Mouse (Mus musculus) erythroblast, adult 5-6 weeks (primary cell): Measurements from ENCODE around the gene Tiam2. TPM values are rescaled to one million over a fixed set of nuclear protein-coding genes. Genes with fewer than 3 reads are reported as not detected.
"Not testable (repeated sequence)": the region's sequence is repeated elsewhere in the genome, so short reads cannot be mapped to it uniquely, and the experiment has no call there.

Experiments used
- ATAC-seq: replicated peaks from 2 replicates; pipeline ENCODE4 v1.8.0; 2016; ENCODE audit warnings: moderate number of reproducible peaks, mild to moderate bottlenecking, moderate TSS enrichment, inconsistent platforms; ENCODE audit not compliant: poor library complexity, low FRiP score, severe bottlenecking
- total RNA-seq, 2 experiments: library from RNA; stranded (forward) in 1 of 2; stranded (reverse) in 1 of 2; fragments of 150-400 nt in 1 of 2; fragments of 200-764, 138-1000 nt in 1 of 2; gene quantifications; 2 replicates each; pipeline versions ENCODE4 v1.2.3 to v1.2.4; 2015 to 2017; ENCODE audit warnings: low replicate concordance in 2 of 2

Tiam2 gene
- total RNA-seq, 2 experiments from 2014 or later, result 3.5 to 4.4 TPM

DNA sequence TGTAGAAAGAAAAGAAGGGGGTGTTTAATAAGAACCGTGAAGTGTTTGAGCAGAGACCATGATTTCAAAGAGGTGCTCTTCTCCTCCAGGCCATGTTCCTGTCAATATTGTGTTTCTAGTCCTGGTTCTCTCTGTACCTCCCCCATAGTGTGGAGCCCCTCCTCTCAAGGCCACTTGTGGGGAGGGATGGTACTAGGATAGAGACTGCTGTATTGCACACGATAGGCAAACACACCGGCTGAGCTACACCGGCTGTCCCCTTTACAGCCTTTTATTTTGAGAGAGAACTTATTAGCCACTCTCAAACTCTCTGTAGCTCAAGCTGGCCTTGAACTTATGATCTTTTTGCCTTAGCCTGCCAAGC lies 11.1 kb downstream of the Tiam2 start:
- ATAC-seq, result no peak

DNA sequence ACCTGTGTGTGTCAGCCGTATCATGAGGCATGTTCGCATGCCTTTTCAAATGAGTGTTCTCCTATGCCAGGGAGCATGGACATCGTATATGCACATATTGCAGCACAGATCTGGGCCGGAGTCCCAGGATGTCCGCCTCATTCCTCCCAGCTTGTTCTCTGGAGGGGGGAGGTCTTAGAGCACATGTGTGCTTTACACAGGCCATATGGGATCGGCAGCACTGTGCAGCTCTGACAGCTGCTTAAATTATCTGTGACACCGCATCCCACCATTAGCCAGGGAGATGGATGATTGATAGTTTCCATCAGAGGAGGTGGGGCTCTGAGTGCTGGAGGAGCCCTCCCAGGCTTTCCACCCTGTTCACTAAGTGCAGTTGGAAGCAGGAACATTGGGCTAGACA lies 12.4 kb downstream of the Tiam2 start:
- ATAC-seq, result no peak

DNA sequence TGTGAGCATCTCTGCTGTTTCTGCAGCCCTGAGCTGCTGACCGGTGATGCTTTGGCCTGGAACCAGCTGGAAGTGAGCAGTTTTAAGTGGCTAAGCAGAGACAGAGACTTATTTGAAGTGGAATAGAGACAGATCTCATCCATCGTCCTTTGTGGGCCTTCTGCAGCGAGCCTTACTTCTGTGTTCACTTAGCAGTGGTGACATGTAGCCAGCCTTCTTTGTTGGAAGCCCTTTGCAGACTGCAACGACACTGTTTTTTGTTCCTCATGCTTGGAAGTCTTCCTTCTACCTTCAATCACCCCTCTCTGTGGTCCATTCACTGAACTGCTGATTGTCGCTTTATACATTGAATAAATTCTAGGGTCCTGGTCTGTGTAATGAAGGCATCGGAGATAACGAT lies 18.5 kb downstream of the Tiam2 start:
- no peak for ATAC-seq

DNA sequence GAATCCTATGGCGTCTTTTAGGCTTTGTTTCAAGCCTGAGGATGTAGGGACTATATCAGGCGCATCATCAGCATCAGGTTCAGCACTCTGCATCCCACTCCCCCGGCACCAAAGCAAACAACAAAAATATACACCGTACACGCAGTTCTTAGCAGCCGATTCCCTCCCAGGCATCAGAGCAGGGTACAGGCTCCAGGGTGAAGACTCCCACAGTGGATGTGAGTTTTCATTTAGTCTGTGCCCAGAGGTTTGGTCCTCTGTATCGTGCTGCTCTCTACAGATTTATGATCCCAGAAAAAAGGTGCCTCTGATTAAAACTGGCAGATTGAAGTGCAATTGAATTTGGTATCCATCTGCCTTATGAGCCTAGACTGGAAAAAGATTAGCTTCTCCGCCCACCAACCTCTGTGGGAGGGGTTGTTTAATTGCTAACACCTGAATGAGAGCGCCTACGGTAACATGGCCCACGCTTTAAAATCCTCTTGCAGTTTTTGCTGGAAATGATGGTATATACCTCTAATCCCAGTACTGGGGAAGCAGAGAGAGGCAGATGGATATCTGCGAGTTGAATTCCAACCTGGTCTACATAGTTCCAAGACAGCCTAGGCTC lies 19.0 kb downstream of the Tiam2 start:
- no peak for ATAC-seq

DNA sequence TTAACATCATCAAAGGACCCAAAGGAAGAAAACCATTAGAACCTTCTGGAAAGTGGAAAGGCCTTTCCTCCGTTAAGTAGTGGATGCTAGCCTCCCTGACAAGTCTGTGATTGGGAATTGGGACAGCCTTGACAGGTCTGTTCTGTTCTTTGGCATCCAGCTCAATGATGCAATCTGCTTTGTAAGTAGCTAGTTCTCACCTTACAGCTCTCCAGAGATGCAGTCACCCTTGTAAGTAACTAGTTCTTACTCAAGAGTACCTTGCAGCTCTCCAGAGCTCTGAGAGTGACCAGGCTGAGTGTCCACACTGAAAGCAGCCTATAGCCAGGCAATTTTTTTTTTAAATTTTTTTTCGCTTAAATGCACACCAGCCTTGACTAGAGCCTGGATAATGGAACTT lies 21.4 kb downstream of the Tiam2 start:
- ATAC-seq, result no peak

DNA sequence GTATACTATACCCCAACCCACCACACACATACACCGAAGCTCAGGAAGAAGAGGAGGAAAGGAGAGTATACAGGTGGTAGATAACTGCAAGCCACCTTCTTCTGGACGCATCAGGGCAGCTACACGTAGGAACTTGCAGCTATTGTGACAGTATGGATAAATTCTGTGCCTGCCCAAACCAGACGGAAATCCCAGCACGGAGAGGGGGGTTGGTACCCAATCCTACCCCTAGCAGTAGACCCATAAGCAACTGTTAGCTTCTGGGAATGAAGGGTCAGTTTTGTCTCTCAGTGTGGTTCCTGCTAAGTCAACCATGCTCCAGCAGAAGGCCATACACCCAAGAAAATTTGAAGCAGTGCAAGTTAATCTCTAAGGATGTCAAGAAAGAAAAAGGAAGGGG lies 23.0 kb downstream of the Tiam2 start:
- no peak for ATAC-seq

DNA sequence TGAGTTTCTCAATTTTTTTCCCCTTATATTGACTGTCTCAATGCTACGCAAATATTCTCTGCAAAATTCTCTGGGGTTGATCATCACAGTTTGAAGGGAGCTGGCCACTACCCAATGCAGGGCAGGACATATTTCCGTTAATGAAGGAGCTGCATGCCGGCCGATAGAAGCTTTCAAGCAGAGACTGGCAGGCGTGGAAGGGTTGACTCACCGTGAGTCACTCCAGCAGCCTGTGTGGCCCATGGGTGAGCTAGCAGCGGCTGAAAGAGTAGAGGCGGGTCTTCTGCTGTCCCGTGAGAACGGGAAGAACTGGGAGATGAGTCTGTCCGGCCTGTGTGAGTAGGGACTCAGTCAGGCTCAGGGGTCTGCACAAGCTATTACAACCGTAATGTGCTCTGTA lies 23.6 kb downstream of the Tiam2 start:
- ATAC-seq, result no peak

DNA sequence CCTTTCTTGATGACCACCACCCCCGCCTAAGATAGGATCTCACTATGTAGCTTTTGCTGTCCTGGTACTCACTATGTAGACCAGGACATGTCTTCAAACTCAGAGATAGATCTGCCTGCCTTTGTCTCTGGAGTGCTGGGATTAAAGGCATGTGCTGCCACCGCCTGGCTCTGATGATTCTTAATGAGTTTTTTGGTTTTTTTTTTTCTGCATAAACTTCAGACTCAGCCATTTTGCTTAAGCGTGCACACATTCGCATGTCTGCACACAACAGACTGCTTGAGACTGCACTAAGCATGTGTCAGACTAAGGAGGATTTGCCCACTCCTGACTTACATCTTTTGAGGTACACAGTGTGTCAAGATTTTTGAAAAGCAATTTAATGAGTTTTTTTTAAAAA lies 24.0 kb downstream of the Tiam2 start:
- ATAC-seq, result no peak

DNA sequence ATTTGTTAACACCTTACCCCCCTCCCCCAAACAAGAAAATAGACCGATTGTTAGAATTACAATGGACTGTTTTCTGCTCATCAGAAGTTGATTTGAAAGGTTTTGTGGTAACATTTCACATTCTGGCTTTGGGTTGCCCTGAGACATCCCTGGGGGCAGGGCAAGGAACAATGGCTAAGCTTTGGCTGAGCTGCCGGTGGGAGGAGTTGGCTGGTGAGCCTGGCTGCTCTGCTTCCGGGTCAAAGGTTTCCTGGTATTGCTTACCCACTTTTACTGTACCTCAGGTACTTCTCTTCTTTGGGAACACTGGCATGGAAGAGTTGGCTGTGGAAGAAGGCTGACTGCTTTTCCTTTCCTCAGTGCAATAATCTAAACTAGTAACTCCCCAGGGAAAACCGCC lies 25.3 kb downstream of the Tiam2 start:
- no peak for ATAC-seq

DNA sequence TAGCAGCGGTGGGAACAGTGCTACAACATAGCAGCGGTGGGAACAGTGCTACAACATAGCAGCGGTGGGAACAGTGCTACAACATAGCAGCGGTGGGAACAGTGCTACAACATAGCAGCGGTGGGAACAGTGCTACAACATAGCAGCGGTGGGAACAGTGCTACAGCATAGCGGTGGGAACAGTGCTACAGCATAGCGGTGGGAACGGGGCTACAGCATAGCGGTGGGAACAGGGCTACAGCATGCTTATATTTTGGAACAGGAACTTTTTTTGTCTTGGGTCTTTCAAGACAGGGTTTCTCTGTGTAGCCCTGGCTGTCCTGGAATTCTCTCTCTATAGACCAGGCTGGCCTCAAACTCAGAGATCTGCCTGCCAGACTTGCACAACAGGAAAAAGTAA lies 26.8 kb downstream of the Tiam2 start:
- ATAC-seq, result not testable (repeated sequence)

DNA sequence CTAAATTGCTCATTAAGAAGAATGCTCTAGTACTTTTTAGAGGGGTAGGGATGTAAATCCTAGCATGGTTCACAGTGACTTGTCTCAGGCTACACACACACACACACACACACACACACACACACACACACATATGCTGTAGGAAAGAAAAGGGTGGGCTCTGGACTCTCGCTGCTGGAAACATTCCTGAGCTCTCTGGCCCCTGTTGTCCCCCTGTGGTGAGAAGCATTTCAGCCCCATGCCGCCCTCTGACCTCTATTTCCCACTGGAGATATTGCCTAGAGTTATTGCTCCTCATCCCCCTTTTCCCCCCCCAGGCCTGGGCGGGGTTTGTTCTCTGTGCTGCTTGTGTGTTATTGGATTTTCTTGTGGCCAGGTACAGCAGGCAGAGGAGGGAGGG lies 28.5 kb downstream of the Tiam2 start:
- ATAC-seq, result no peak

DNA sequence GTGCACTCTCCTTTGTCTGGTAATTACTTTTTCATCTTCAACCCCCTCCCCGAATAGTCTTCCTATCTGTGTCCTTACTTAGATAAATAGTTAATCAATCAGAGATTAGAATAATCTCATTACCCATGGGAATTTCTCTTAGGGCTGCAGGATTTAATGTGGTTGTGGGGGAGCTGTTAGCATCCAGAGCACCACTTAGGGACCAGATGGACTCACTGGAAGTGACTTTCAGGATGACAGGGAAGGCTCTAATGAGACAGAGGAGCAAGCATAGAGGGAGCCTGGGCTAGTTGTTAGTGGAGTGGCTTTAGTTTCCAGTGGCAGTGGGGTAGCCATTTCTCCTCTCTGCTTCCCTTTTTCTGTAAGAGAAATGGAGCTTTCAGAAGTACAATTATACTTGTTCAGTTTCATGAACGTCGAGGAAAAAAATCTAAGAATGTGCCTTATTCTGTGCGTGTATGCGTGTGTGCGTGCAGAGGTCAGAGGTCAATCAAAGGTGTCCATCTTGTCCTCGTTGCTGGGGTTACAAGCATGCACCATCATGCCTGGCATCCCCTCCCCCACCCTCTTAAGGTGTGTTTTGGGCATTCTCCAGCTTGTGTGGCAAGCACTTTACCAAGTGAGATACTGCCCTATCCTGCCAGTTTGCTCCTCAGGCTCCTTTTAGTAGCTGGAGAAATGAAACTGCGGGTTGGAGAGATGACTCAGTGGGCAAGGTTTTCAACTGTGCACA lies 30.4 kb downstream of the Tiam2 start:
- no peak for ATAC-seq

DNA sequence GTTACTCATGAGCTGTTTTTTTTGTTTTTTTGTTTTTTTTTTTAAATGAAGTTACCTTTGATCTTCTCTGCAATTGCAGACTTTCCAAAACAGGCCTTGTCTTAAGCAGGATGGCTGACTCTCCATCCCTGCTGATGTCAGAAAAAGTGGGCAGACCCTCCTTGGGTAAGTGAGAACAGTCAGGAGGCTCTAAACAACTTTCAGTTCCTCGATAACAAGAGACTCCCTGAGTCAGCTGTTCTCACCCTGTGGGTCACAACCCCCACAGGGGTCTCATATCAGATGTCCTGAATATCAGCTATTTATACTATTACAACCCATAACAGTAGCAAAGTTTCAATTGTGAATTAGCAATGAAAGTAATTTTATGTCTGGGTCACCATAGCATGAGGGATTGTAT lies 33.9 kb downstream of the Tiam2 start:
- no peak for ATAC-seq

DNA sequence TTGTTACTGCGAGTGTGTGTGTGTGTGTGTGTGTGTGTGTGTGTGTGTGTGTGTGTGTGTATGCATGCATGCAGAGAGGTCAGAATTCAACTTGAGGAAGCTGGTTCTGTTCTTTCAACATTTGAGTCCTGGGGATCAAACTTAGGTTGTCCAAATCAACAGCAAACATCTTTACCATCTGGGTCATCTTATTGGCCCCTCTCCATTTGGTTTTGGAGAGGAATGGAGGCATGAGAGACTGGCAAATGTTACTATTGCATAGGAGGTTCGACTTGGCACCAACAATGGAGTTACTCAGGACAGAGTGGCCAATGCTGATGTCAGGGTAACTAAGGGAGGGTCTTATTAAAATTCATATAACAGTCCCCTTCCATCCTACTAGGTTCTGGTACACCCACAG lies 35.4 kb downstream of the Tiam2 start:
- ATAC-seq, result no peak

DNA sequence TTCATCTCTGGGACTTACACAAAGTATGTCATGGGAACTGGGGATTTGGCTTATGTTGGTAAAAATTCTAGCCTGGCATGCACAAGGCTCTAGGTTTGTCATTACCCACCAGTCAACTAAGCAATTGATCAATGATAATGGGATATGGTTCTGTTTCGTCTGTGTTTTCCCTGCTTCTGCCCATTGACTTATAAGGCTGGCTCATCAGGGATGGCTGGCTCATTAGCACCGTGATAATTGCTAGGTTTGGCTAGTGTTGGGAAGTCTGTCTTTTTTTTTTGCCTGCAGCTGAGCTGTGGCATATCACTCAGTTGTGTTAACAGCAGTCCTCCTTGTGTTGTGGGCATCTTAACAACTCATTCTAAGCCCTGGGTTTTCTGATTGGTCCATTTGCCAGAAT lies 36.8 kb downstream of the Tiam2 start:
- ATAC-seq, result no peak

DNA sequence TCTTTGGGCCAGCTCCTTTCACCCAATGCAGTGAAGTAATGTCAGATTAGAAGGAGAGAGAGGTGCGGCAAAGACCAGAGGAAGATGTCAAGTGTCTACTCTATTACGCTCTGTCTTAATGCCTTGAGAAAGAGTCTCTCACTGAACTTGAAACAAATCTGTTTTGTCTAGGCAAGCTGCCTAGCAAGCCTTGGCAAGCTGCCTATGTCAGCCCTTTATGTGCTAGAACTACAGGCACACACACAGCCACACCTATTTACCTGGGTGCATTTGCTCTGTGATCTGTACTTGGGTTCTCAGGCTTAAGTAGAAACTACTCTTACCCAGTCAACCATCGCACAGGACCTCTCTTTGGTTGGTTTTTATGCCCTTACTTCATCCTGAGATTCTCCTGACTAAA lies 40.4 kb downstream of the Tiam2 start:
- ATAC-seq, result no peak

DNA sequence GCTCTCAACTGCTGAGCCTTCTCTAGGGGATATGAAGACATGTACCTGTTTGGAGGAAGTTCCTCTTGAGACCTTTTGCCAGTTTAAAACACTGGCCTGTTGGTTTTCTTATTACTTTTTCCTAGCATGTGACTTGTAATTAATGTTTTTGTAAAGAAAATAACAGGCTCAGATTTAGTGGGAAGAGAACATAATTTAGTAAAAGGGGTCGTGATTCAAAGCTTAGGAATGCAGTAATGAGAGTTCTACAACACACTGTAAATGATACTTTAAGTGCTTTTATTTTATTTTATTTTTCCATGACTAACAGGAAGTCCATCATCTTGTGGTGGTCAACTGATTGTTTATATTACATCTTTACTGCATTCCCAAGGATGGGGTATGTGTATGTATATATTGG lies 42.0 kb downstream of the Tiam2 start:
- ATAC-seq, result no peak

DNA sequence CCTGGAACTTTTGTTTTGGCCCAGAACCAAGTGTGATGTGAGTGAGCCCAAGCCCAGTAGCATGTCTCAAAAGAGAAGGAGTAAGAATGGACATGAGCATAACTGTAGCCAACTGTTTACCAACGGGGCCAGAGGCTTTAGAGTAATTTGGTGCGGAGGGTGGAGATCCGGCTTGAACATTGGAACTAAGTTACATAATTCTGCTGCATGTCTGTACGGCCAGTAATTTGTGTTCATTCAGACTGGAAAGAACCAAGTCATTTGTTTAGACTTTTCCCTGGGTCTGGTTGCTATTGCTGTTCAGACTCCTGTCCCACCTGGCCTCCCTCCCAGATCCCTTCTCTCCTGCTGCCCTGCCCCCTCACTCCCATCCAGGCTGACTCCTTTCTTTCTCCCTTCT lies 43.3 kb downstream of the Tiam2 start:
- no peak for ATAC-seq

DNA sequence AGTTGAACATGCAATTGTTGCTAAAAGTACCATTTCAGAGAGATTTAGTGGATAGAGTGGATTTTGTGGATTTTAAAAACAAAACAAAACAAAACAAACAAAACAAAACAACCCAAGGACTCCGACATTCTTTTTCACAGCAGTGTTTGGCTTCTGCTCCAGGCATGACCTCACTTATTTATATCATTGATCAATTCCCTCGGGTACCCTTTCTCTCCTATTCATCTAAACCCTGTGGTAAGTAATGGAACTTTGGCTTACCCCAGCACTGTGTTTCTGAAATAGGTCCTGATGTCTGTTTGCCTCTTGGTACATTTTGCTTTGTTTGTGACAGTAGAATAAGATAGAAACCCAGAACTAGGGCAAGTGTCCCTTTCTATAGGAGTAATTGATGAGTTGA lies 52.2 kb downstream of the Tiam2 start:
- ATAC-seq, result no peak

DNA sequence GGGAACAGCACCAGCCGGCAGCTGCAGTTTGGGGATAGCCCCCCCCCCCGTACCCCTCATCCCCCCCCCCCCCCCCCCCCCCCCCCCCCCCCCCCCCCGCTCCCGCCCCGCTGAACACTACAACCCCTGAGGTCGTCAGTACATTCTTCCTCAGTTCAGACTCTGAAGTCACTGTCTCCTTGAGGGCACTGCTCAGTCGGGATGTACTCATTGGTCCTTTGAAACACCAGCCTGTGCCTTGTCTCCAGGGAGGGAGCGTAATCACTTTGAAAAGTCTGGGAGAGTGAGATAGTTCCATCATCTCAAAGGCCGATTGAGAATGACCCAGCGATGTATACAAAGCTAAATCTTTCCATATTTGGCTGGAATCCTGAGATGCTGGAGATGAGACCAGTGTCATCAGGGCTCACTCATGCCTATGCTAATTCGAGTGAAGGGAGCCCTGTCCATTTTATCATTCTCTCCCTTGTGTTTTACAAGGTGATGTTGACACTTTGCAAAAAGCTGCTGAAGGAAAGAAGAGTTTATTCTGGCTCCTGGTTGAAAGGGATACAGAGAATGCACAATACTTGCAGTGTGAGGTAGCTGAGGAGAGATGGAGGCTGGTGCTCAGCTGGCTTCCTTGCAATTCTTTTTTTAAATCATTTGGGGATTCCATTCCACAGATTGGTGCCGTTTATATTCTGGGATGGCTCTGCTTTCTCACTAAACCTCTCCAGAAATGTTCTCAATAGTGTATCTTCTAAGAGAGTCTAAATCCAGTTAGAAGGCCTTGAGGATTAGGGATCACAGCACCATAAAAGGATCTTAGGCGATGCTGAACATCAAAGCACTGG lies 53.6 kb downstream of the Tiam2 start:
- ATAC-seq, result no peak

DNA sequence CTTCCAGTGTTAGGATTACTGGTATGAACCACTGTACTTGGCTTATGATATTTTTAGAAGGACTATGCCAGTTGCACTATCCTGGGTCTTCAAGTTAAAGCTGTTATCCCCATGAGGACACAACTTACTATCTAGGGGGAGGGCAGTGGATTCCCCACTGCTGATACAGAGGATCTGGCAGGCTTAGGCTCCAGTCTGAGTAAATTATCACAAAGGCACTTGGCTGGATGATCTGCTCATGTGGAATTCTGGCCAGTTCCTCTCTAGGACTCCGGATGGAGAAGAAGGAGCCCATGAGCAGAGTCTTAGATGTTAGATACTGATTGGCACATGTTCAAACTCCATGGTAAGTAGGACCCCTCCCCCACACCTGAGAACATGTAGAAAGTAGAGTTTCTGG lies 59.0 kb downstream of the Tiam2 start:
- ATAC-seq, result no peak
